Mouse (Mus musculus) megakaryocyte-erythroid progenitor cell, adult 5-6 weeks (primary cell): Measurements from ENCODE around the gene Bmpr1b. TPM values are rescaled to one million over a fixed set of nuclear protein-coding genes. Genes with fewer than 3 reads are reported as not detected.

Experiments
- ATAC-seq: replicated peaks from 2 replicates; pipeline ENCODE4 v1.8.0; 2016; ENCODE audit warnings: mild to moderate bottlenecking, inconsistent platforms; ENCODE audit not compliant: severe bottlenecking, poor library complexity, low FRiP score, low TSS enrichment
- total RNA-seq, 2 experiments: library from RNA; stranded (forward) in 1 of 2; stranded (reverse) in 1 of 2; fragments of 200-1000, 215-1000 nt in 1 of 2; fragments of >200 nt in 1 of 2; fragmentation: Nextera tagmentation in 1 of 2; gene quantifications; 2 replicates each; pipeline ENCODE4 v1.2.3; 2014 to 2017

Gene Bmpr1b
- total RNA-seq, 2 experiments from 2014 or later, result not detected

- ATAC-seq, result no peak
Observed at GRCm38 (mm10) chr3:141791026-141791780, 378.0 kb downstream of the Bmpr1b start.

Other genes starting within 250 kb of the Bmpr1b start
- 20.0 and 24.0 TPM in 2 replicates for gene Pdlim5, start 226.3 kb upstream of the Bmpr1b start, total RNA-seq (2014; fragmentation: Nextera tagmentation)
- 13.2 and 17.9 TPM in 2 replicates for gene Pdlim5, start 226.3 kb upstream of the Bmpr1b start, total RNA-seq (2017)